Comparison of ENCODE assay signal across 12 mouse cellular contexts in the genomic region with DNA sequence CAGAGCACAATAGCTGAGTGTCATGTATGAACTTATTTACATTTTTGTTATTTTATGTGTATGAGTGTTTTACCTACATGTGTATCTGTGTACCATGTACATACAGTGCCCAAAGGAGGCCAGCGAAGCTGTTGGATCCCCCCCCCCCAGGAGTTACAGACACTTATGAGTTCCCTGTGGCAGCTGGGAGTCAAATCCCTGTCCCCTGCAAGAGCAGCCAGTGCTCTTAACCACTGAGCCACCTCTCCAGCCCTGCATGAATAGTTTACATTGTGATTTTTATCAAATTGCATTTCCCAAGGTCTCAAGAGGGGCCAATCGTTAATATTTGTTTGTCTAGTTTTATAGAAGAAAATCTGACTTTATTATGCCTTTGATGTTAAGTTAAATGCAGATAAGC. TPM values are rescaled to one million over a fixed set of nuclear protein-coding genes. Genes with fewer than 3 reads are reported as not detected.
DNase-seq lines count a peak whose midpoint lies in the region; ATAC-seq lines count a peak whose summit lies in the region.
"Had no signal": no experiment of that assay in that cellular context is flagged by ENCODE, and none has a peak within 500 bp of the region (broad histone marks: within the 10 kb centered on the region; RNA-seq: fewer than 3 reads in every experiment).

No protein-coding gene starts in this region.

- intact Hi-C loops in heart, postnatal 10 days (cut with DNase I), result no loop called here

- no peaks in the 10 kb centered on the region for H3K36me3 ChIP-seq in heart, embryonic 10.5 days
- no peaks in the 10 kb centered on the region for H3K36me3 ChIP-seq in limb, embryonic 12.5 days
- H3K36me3 ChIP-seq in limb, embryonic 10.5 days, result no peaks in the 10 kb centered on the region
- no peaks in the 10 kb centered on the region for H3K36me3 ChIP-seq in intestine, embryonic 14.5 days (ENCODE audit: control insufficient read depth, insufficient read depth, low read length)
- H3K36me3 ChIP-seq in liver, embryonic 16.5 days (ENCODE audit: control insufficient read depth, insufficient read depth), result no peaks in the 10 kb centered on the region

- no peak for ATAC-seq in limb, embryonic 12.5 days (ENCODE audit: insufficient number of reproducible peaks, insufficient read depth, low FRiP score, low TSS enrichment, low read depth)
- ATAC-seq in intestine, embryonic 14.5 days (replicated peaks; ENCODE audit: low FRiP score, low TSS enrichment, low read depth), result peak; percentile 42
- no peak for ATAC-seq in liver, embryonic 16.5 days (ENCODE audit: low read depth)
- ATAC-seq: CD4-positive, CD25-positive, alpha-beta regulatory T cell, adult 4 months had no signal

- no peaks in the 10 kb centered on the region for H3K27me3 ChIP-seq in heart, embryonic 10.5 days (ENCODE audit: insufficient read depth, poor library complexity, severe bottlenecking)
- no peaks in the 10 kb centered on the region for H3K27me3 ChIP-seq in limb, embryonic 12.5 days
- H3K27me3 ChIP-seq in limb, embryonic 10.5 days (ENCODE audit: low read depth, poor library complexity, severe bottlenecking), result no peaks in the 10 kb centered on the region
- H3K27me3 ChIP-seq in intestine, embryonic 14.5 days (replicated peaks; ENCODE audit: control insufficient read depth, insufficient read depth, low read length), result no peaks in the 10 kb centered on the region
- H3K27me3 ChIP-seq in liver, embryonic 16.5 days (ENCODE audit: control insufficient read depth, insufficient read depth, low read depth, low read length), result no peaks in the 10 kb centered on the region

- WGBS in heart, embryonic 10.5 days, result 62% methylated on average over 2 of the region's 2 CpGs
- WGBS in limb, embryonic 12.5 days, result 67% methylated on average over 2 of the region's 2 CpGs
- 81% methylated on average over 2 of the region's 2 CpGs for WGBS in limb, embryonic 10.5 days
- WGBS in intestine, embryonic 14.5 days, result 48% methylated on average over 2 of the region's 2 CpGs
- 51% methylated on average over 2 of the region's 2 CpGs for WGBS in liver, embryonic 16.5 days (ENCODE audit: insufficient replicate concordance)

- H3K9me3 ChIP-seq in heart, embryonic 10.5 days, result no peaks in the 10 kb centered on the region
- no peaks in the 10 kb centered on the region for H3K9me3 ChIP-seq in limb, embryonic 12.5 days
- no peaks in the 10 kb centered on the region for H3K9me3 ChIP-seq in limb, embryonic 10.5 days (replicated peaks)
- no peaks in the 10 kb centered on the region for H3K9me3 ChIP-seq in intestine, embryonic 14.5 days (ENCODE audit: control insufficient read depth, low read length)
- H3K9me3 ChIP-seq in liver, embryonic 16.5 days (replicated peaks; ENCODE audit: control insufficient read depth, low read length), result no peaks in the 10 kb centered on the region

- no peak for DNase-seq in heart, embryonic 10.5 days (ENCODE audit: low spot score)
- DNase-seq in heart, postnatal 10 days, result no peak
- no peak for DNase-seq in limb, embryonic 10.5 days (ENCODE audit: low spot score)
- no peak for DNase-seq in intestine, embryonic 14.5 days (ENCODE audit: low spot score)
- no peak for DNase-seq in ovary, postnatal 36 days (ENCODE audit: low spot score)
- DNase-seq in left cerebral cortex, adult 9 months (ENCODE audit: low spot score in 2 of 2), result no peak

- 0 out of 2 replicates have a peak overlapping the region, but pooled peaks have one; percentile 12 for H3K9ac ChIP-seq in limb, embryonic 12.5 days (replicated peaks)
- no peak overlapping the region for H3K9ac ChIP-seq in intestine, embryonic 14.5 days (ENCODE audit: low read length)
- no peak overlapping the region for H3K9ac ChIP-seq in liver, embryonic 16.5 days (ENCODE audit: low read depth, low read length)

- H3K27ac ChIP-seq in heart, embryonic 10.5 days, result peak overlapping the region; percentile 85; the same call in 1 of the 2 replicates
- H3K27ac ChIP-seq in limb, embryonic 12.5 days, result no peak overlapping the region; the same call in 1 of the 2 replicates
- no peak overlapping the region for H3K27ac ChIP-seq in limb, embryonic 10.5 days
- H3K27ac ChIP-seq in intestine, embryonic 14.5 days (ENCODE audit: low read depth), result no peak overlapping the region
- H3K27ac ChIP-seq in liver, embryonic 16.5 days (ENCODE audit: low read length), result no peak overlapping the region
- H3K27ac ChIP-seq: macrophage had no signal

- no peak overlapping the region for H3K4me3 ChIP-seq in heart, embryonic 10.5 days
- no peak overlapping the region for H3K4me3 ChIP-seq in limb, embryonic 12.5 days (replicated peaks)
- H3K4me3 ChIP-seq in limb, embryonic 10.5 days, result no peak overlapping the region
- H3K4me3 ChIP-seq in intestine, embryonic 14.5 days (ENCODE audit: low read depth, low read length), result no peak overlapping the region
- H3K4me3 ChIP-seq in liver, embryonic 16.5 days (ENCODE audit: low read depth, low read length), result no peak overlapping the region

- H3K4me1 ChIP-seq in heart, embryonic 10.5 days, result peaks cover 32% of the 10 kb centered on the region
- H3K4me1 ChIP-seq in limb, embryonic 12.5 days (replicated peaks), result peaks cover 11% of the 10 kb centered on the region
- H3K4me1 ChIP-seq in limb, embryonic 10.5 days, result peaks cover 12% of the 10 kb centered on the region
- peaks cover 10% of the 10 kb centered on the region; the same call in 1 of the 2 replicates for H3K4me1 ChIP-seq in intestine, embryonic 14.5 days (replicated peaks; ENCODE audit: control insufficient read depth, insufficient read depth, low read length)
- H3K4me1 ChIP-seq in liver, embryonic 16.5 days (ENCODE audit: control insufficient read depth, low read depth, low read length), result peaks cover 4% of the 10 kb centered on the region; the same call in 1 of the 2 replicates

- peak overlapping the region; percentile 28; the same call in 1 of the 2 replicates for H3K4me2 ChIP-seq in limb, embryonic 12.5 days
- no peak overlapping the region; the same call in 1 of the 2 replicates for H3K4me2 ChIP-seq in intestine, embryonic 14.5 days (ENCODE audit: low read length)
- 0 out of 2 replicates have a peak overlapping the region, but pooled peaks have one; percentile 32 for H3K4me2 ChIP-seq in liver, embryonic 16.5 days (ENCODE audit: low read depth, low read length)

RNA-seq across cellular contexts. Expression of a gene that starts 8.0 kb away (rescaled TPM):
- polyA plus RNA-seq in heart, embryonic 10.5 days (2016; fragmentation: Nextera tagmentation; extraction: Ambion mirVana), result 47.5 and 77.0 TPM in 2 replicates
- 100 to 1,000 TPM; 238 to 242 TPM for total RNA-seq in heart, postnatal 10 days (2021)
- 3.3 and 3.6 TPM in 2 replicates for polyA plus RNA-seq in limb, embryonic 12.5 days (2016; fragmentation: Nextera tagmentation; extraction: Ambion mirVana)
- 0.30 and 0.95 TPM in 2 replicates for polyA plus RNA-seq in limb, embryonic 10.5 days (2016; fragmentation: Nextera tagmentation; extraction: Ambion mirVana)
- 0.09 TPM in 1 of 2 replicates, not detected in the other for polyA plus RNA-seq in intestine, embryonic 14.5 days (2014; fragmentation: Nextera tagmentation; extraction: Ambion mirVana)
- 0.25 and 0.28 TPM in 2 replicates for polyA plus RNA-seq in liver, embryonic 16.5 days (2015; fragmentation: Nextera tagmentation; extraction: Ambion mirVana)
- total RNA-seq: adrenal gland, adult 2 months; layer of hippocampus, postnatal 36 days had no signal
- polyA plus RNA-seq: CD4-positive, CD25-positive, alpha-beta regulatory T cell, adult 4 months; macrophage had no signal

RNA-seq across cellular contexts. Expression of a gene that starts 19.3 kb away (rescaled TPM):
- 15.8 and 18.2 TPM in 2 replicates for polyA plus RNA-seq in heart, embryonic 10.5 days (2016; fragmentation: Nextera tagmentation; extraction: Ambion mirVana)
- total RNA-seq in heart, postnatal 10 days (2021), result 10 to 100 TPM in 1 of 2 experiments, 1 to 10 TPM in 1; 7.5 to 10.3 TPM
- 23.9 and 24.6 TPM in 2 replicates for polyA plus RNA-seq in limb, embryonic 12.5 days (2016; fragmentation: Nextera tagmentation; extraction: Ambion mirVana)
- polyA plus RNA-seq in limb, embryonic 10.5 days (2016; fragmentation: Nextera tagmentation; extraction: Ambion mirVana), result 13.9 and 19.6 TPM in 2 replicates
- polyA plus RNA-seq in intestine, embryonic 14.5 days (2014; fragmentation: Nextera tagmentation; extraction: Ambion mirVana), result 18.4 and 20.5 TPM in 2 replicates
- 10.4 and 11.9 TPM in 2 replicates for polyA plus RNA-seq in liver, embryonic 16.5 days (2015; fragmentation: Nextera tagmentation; extraction: Ambion mirVana)

RNA-seq across cellular contexts. Expression of a gene that starts 36.0 kb away (rescaled TPM):
- polyA plus RNA-seq in heart, embryonic 10.5 days (2016; fragmentation: Nextera tagmentation; extraction: Ambion mirVana), result 0.09 and 0.36 TPM in 2 replicates
- total RNA-seq in heart, postnatal 10 days (2021), result under 1 TPM; 0.12 to 0.69 TPM
- 0.06 and 0.15 TPM in 2 replicates for polyA plus RNA-seq in limb, embryonic 12.5 days (2016; fragmentation: Nextera tagmentation; extraction: Ambion mirVana)
- not detected in 2 replicates for polyA plus RNA-seq in limb, embryonic 10.5 days (2016; fragmentation: Nextera tagmentation; extraction: Ambion mirVana)
- polyA plus RNA-seq in intestine, embryonic 14.5 days (2014; fragmentation: Nextera tagmentation; extraction: Ambion mirVana), result 0.19 and 0.26 TPM in 2 replicates
- 0.02 and 0.12 TPM in 2 replicates for polyA plus RNA-seq in liver, embryonic 16.5 days (2015; fragmentation: Nextera tagmentation; extraction: Ambion mirVana)
- total RNA-seq: layer of hippocampus, postnatal 36 days had no signal
- polyA plus RNA-seq: macrophage had no signal

RNA-seq across cellular contexts. Expression of a gene that starts 53.1 kb away (rescaled TPM):
- 6.3 and 8.8 TPM in 2 replicates for polyA plus RNA-seq in heart, embryonic 10.5 days (2016; fragmentation: Nextera tagmentation; extraction: Ambion mirVana)
- total RNA-seq in heart, postnatal 10 days (2021), result 10 to 100 TPM; 13.5 to 15.2 TPM
- 4.2 and 5.9 TPM in 2 replicates for polyA plus RNA-seq in limb, embryonic 12.5 days (2016; fragmentation: Nextera tagmentation; extraction: Ambion mirVana)
- polyA plus RNA-seq in limb, embryonic 10.5 days (2016; fragmentation: Nextera tagmentation; extraction: Ambion mirVana), result 9.2 and 10.9 TPM in 2 replicates
- polyA plus RNA-seq in intestine, embryonic 14.5 days (2014; fragmentation: Nextera tagmentation; extraction: Ambion mirVana), result 3.8 and 4.5 TPM in 2 replicates
- 0.78 and 0.79 TPM in 2 replicates for polyA plus RNA-seq in liver, embryonic 16.5 days (2015; fragmentation: Nextera tagmentation; extraction: Ambion mirVana)
- polyA plus RNA-seq: CD4-positive, CD25-positive, alpha-beta regulatory T cell, adult 4 months; macrophage had no signal

Comparison
In these comparisons a context has a peak if more than half of its experiments do, and no peak if none do; other contexts are left out.
1. RNA of a gene that starts 8.0 kb away (polyA plus RNA-seq): 47.5 to 77.0 TPM in heart, embryonic 10.5 days; 3.3 to 3.6 TPM in limb, embryonic 12.5 days, 0.30 to 0.95 TPM in limb, embryonic 10.5 days, 0.25 to 0.28 TPM in liver, embryonic 16.5 days and 0.09 TPM in intestine, embryonic 14.5 days; every median in the first group is over 10 times any median in the second.